Mouse (Mus musculus) liver, embryonic 15.5 days (tissue): ENCODE measurements at regions not wholly inside any gene's neighbourhood (a gene's known extent, or its start where the extent isn't known, plus 50 kb on each side); places are given as distances from the start of the nearest gene placed in this dataset.

Experiments
- ATAC-seq: fragments of 200-750 bp; cut with Nextera tagmentation; 2 replicates; pipeline ENCODE4 v1.8.0; 2017; ENCODE audit warnings: moderate number of reproducible peaks, mild to moderate bottlenecking, moderate library complexity; ENCODE audit not compliant: insufficient read depth
- H3K27ac ChIP-seq: fragments of 300-500 bp; sonication (generic); replicated peaks from 2 replicates; pipeline ENCODE4 v1.5.1; 2015; ENCODE audit warnings: mild to moderate bottlenecking, inconsistent platforms
- H3K27me3 ChIP-seq: fragments of 300-500 bp; sonication (generic); 2 replicates; pipeline ENCODE4 v1.6.1; 2015; ENCODE audit warnings: mild to moderate bottlenecking, inconsistent platforms
- H3K36me3 ChIP-seq: fragments of 300-500 bp; sonication (generic); replicated peaks from 2 replicates; pipeline ENCODE4 v1.6.1; 2015; ENCODE audit warnings: moderate library complexity, mild to moderate bottlenecking, inconsistent platforms
- H3K4me1 ChIP-seq: fragments of 300-500 bp; sonication (generic); replicated peaks from 2 replicates; pipeline ENCODE4 v1.6.1; 2015; ENCODE audit warnings: inconsistent platforms
- H3K4me2 ChIP-seq: fragments of 300-500 bp; sonication (generic); 2 replicates; pipeline ENCODE4 v1.6.1; 2015; ENCODE audit warnings: moderate library complexity, mild to moderate bottlenecking, inconsistent platforms
- H3K4me3 ChIP-seq: fragments of 300-500 bp; sonication (generic); replicated peaks from 2 replicates; pipeline ENCODE4 v1.5.1; 2015; ENCODE audit warnings: mild to moderate bottlenecking, inconsistent platforms
- H3K9ac ChIP-seq: fragments of 300-500 bp; sonication (generic); 2 replicates; pipeline ENCODE4 v1.6.1; 2015; ENCODE audit warnings: moderate library complexity, mild to moderate bottlenecking, inconsistent platforms
- H3K9me3 ChIP-seq: fragments of 300-500 bp; sonication (generic); replicated peaks from 2 replicates; pipeline ENCODE4 v1.6.1; 2016; ENCODE audit warnings: inconsistent platforms
- WGBS: fragments of 180-500 bp; shearing (Covaris S2); methylation state at CpG from one replicate; pipeline ENCODE4 v1.1.7; 2015; ENCODE audit warnings: mixed read lengths; ENCODE audit not compliant: insufficient replicate concordance; 5-methylcytosine and 5-hydroxymethylcytosine counted together

- Histone ChIP-seq H3K4me2 (no peak overlapping the region), H3K4me1 (no peaks in the 10 kb centered on the region), H3K27ac (no peak overlapping the region), H3K4me3 (no peak overlapping the region), H3K9ac (no peak overlapping the region), H3K27me3 (no peaks in the 10 kb centered on the region), H3K9me3 (no peaks in the 10 kb centered on the region), H3K36me3 (no peaks in the 10 kb centered on the region)
- whole genome bisulfite sequencing = 36% methylated on average over 3 of the region's 3 CpGs
- ATAC-seq = no peak
These were observed 529.8 kb upstream of the Gm765 start for GRCm38 (mm10) chr6:98872334-98872733.

- Histone ChIP-seq H3K9me3 (no peaks in the 10 kb centered on the region), H3K4me1 (no peaks in the 10 kb centered on the region), H3K4me2 (no peak overlapping the region), H3K36me3 (no peaks in the 10 kb centered on the region), H3K4me3 (no peak overlapping the region), H3K9ac (no peak overlapping the region), H3K27ac (no peak overlapping the region), H3K27me3 (no peaks in the 10 kb centered on the region)
- no peak for ATAC-seq
- WGBS = 66% methylated on average over 6 of the region's 6 CpGs
These were observed 527.2 kb upstream of the Gm765 start for GRCm38 (mm10) chr6:98869772-98870171.

GRCm38 (mm10) chr6:98864306-98864705, 521.8 kb upstream of the Gm765 start:
- no peak overlapping the region for H3K27ac ChIP-seq
- no peaks in the 10 kb centered on the region for H3K36me3 ChIP-seq
- H3K4me2 ChIP-seq = no peak overlapping the region
- no peaks in the 10 kb centered on the region for H3K27me3 ChIP-seq
- H3K4me1 ChIP-seq = no peaks in the 10 kb centered on the region
- no peak overlapping the region for H3K4me3 ChIP-seq
- no peak for ATAC-seq
- no peak overlapping the region for H3K9ac ChIP-seq
- WGBS = 49% methylated on average over 2 of the region's 2 CpGs
- H3K9me3 ChIP-seq = no peaks in the 10 kb centered on the region

GRCm38 (mm10) chr6:98855958-98856357, 513.4 kb upstream of the Gm765 start:
- no peaks in the 10 kb centered on the region for H3K4me1 ChIP-seq
- no peaks in the 10 kb centered on the region for H3K9me3 ChIP-seq
- H3K4me2 ChIP-seq = no peak overlapping the region
- H3K9ac ChIP-seq = no peak overlapping the region
- ATAC-seq = no peak
- 64% methylated on average over 1 of the region's 1 CpGs for WGBS
- H3K27ac ChIP-seq = no peak overlapping the region
- H3K4me3 ChIP-seq = no peak overlapping the region
- H3K36me3 ChIP-seq = no peaks in the 10 kb centered on the region
- H3K27me3 ChIP-seq = no peaks in the 10 kb centered on the region

- Histone ChIP-seq H3K9me3 (no peaks in the 10 kb centered on the region), H3K27ac (no peak overlapping the region), H3K27me3 (no peaks in the 10 kb centered on the region), H3K9ac (no peak overlapping the region), H3K4me1 (no peaks in the 10 kb centered on the region), H3K4me2 (no peak overlapping the region), H3K4me3 (no peak overlapping the region), H3K36me3 (no peaks in the 10 kb centered on the region)
- no peak for ATAC-seq
- WGBS = 57% methylated on average over 2 of the region's 2 CpGs
These were observed 508.4 kb upstream of the Gm765 start for GRCm38 (mm10) chr6:98850906-98851305.

- Histone ChIP-seq H3K4me3 (no peak overlapping the region), H3K36me3 (no peaks in the 10 kb centered on the region), H3K4me2 (no peak overlapping the region), H3K9ac (no peak overlapping the region), H3K9me3 (no peaks in the 10 kb centered on the region), H3K27me3 (no peaks in the 10 kb centered on the region), H3K4me1 (no peaks in the 10 kb centered on the region), H3K27ac (no peak overlapping the region)
- no peak for ATAC-seq
- 59% methylated on average over 1 of the region's 1 CpGs for WGBS
These were observed 506.3 kb upstream of the Gm765 start for GRCm38 (mm10) chr6:98848835-98849234.

- no peak overlapping the region for H3K27ac ChIP-seq
- no peak overlapping the region for H3K4me3 ChIP-seq
- ATAC-seq = no peak
- H3K4me2 ChIP-seq = no peak overlapping the region
- H3K36me3 ChIP-seq = no peaks in the 10 kb centered on the region
- no peaks in the 10 kb centered on the region for H3K9me3 ChIP-seq
- H3K9ac ChIP-seq = no peak overlapping the region
- 49% methylated on average over 5 of the region's 5 CpGs for WGBS
- H3K27me3 ChIP-seq = no peaks in the 10 kb centered on the region
- H3K4me1 ChIP-seq = no peaks in the 10 kb centered on the region
These were observed 503.6 kb upstream of the Gm765 start for GRCm38 (mm10) chr6:98846001-98846695.

- Histone ChIP-seq H3K36me3 (no peaks in the 10 kb centered on the region), H3K4me2 (no peak overlapping the region), H3K27ac (no peak overlapping the region), H3K27me3 (no peaks in the 10 kb centered on the region), H3K4me1 (no peaks in the 10 kb centered on the region), H3K9me3 (no peaks in the 10 kb centered on the region), H3K4me3 (no peak overlapping the region), H3K9ac (no peak overlapping the region)
- WGBS = 49% methylated on average over 5 of the region's 5 CpGs
- ATAC-seq = no peak
These were observed 501.0 kb upstream of the Gm765 start for GRCm38 (mm10) chr6:98843598-98843997.

GRCm38 (mm10) chr6:98842924-98843323, 500.4 kb upstream of the Gm765 start:
- Histone ChIP-seq H3K4me3 (no peak overlapping the region), H3K36me3 (no peaks in the 10 kb centered on the region), H3K9me3 (no peaks in the 10 kb centered on the region), H3K9ac (no peak overlapping the region), H3K27ac (no peak overlapping the region), H3K4me2 (no peak overlapping the region), H3K27me3 (no peaks in the 10 kb centered on the region), H3K4me1 (no peaks in the 10 kb centered on the region)
- 32% methylated on average over 4 of the region's 4 CpGs for WGBS
- no peak for ATAC-seq

- no peak overlapping the region for H3K4me2 ChIP-seq
- no peaks in the 10 kb centered on the region for H3K4me1 ChIP-seq
- WGBS = 15% methylated on average over 7 of the region's 7 CpGs
- no peaks in the 10 kb centered on the region for H3K9me3 ChIP-seq
- no peaks in the 10 kb centered on the region for H3K36me3 ChIP-seq
- H3K27me3 ChIP-seq = no peaks in the 10 kb centered on the region
- no peak overlapping the region for H3K4me3 ChIP-seq
- H3K27ac ChIP-seq = no peak overlapping the region
- no peak for ATAC-seq
- no peak overlapping the region for H3K9ac ChIP-seq
These were observed 491.4 kb upstream of the Gm765 start for GRCm38 (mm10) chr6:98833922-98834321.

- no peaks in the 10 kb centered on the region for H3K27me3 ChIP-seq
- 61% methylated on average over 4 of the region's 4 CpGs for WGBS
- no peaks in the 10 kb centered on the region for H3K4me1 ChIP-seq
- ATAC-seq = no peak
- no peak overlapping the region for H3K27ac ChIP-seq
- no peak overlapping the region for H3K9ac ChIP-seq
- no peak overlapping the region for H3K4me3 ChIP-seq
- H3K36me3 ChIP-seq = no peaks in the 10 kb centered on the region
- H3K4me2 ChIP-seq = no peak overlapping the region
- no peaks in the 10 kb centered on the region for H3K9me3 ChIP-seq
These were observed 487.6 kb upstream of the Gm765 start for GRCm38 (mm10) chr6:98830191-98830590.

- Histone ChIP-seq H3K4me3 (no peak overlapping the region), H3K36me3 (no peaks in the 10 kb centered on the region), H3K9ac (no peak overlapping the region), H3K27ac (no peak overlapping the region), H3K4me1 (no peaks in the 10 kb centered on the region), H3K4me2 (no peak overlapping the region), H3K27me3 (no peaks in the 10 kb centered on the region), H3K9me3 (no peaks in the 10 kb centered on the region)
- 61% methylated on average over 1 of the region's 1 CpGs for WGBS
- ATAC-seq = no peak
These were observed 465.5 kb upstream of the Gm765 start for GRCm38 (mm10) chr6:98808046-98808445.
